Mouse (Mus musculus) cerebellum, adult 2 months (tissue): Measurements from ENCODE around the gene Rfc3.

ENCODE experiments used
- CTCF ChIP-seq: fragments of 200-500 bp; IDR thresholded peaks from 2 replicates; pipeline ENCODE4 v1.5.1; 2011; ENCODE audit warnings: low read depth, mild to moderate bottlenecking, control low read depth, low read length, moderate library complexity, borderline replicate concordance; ENCODE audit not compliant: insufficient read depth
- POLR2A ChIP-seq: fragments of 200-500 bp; IDR thresholded peaks from 2 replicates; pipeline ENCODE4 v1.6.1; 2011; ENCODE audit warnings: low read length, control low read depth, borderline replicate concordance; ENCODE audit not compliant: insufficient read depth

DNA sequence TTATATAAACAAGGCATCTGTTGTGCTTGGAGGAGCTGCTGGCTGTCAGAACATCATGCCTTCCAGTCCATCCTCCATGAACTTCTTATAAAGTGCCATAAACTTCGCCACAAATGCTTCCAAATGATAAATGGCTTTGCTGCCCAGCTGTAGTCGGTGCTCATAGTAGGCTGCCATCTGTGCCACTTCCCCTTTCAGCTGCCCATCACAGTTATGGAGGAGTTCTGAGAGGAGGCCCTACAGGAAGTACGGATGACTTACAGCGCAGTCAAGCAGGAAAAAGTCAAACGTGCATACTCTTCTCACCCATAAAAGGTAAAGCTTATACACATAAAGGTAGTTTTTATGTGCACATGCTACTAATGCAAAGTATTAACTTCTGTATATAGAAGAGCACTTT, 8.2 kb downstream of the Rfc3 start:
- no peak for TF ChIP-seq POLR2A
- no peak for TF ChIP-seq CTCF
